Mouse (Mus musculus) urinary bladder, postnatal 25 days (tissue): ENCODE data around the gene Fam217a.
A peak's percentile ranks its signal among the peaks of the same experiment; 100 is the strongest.
"Not testable (repeated sequence)": the region's sequence is repeated elsewhere in the genome, so short reads cannot be mapped to it uniquely, and the experiment has no call there.

Source experiments
- DNase-seq: peaks from one replicate; pipeline ENCODE4 v3.0.0; 2022; ENCODE audit warnings: low spot score

Gene Fam217a

GRCm38 (mm10) chr13:34924210-34924609 is at the start of gene Fam217a, which contains the start of gene 4933417A18Rik:
TSS of gene Fam217a (minus strand) at chr13:34924310.
TSS of gene 4933417A18Rik (plus strand) at chr13:34924409.
- DNase-seq = no peak

- DNase-seq = no peak
Measured at GRCm38 (mm10) chr13:34973770-34974169, 49.7 kb upstream of the Fam217a start.

GRCm38 (mm10) chr13:34973149-34973548 is 49.0 kb upstream of the Fam217a start:
- no peak for DNase-seq

GRCm38 (mm10) chr13:34972456-34972855 is 48.3 kb upstream of the Fam217a start:
- not testable (repeated sequence) for DNase-seq

GRCm38 (mm10) chr13:34965647-34966046 is 41.5 kb upstream of the Fam217a start:
- not testable (repeated sequence) for DNase-seq

GRCm38 (mm10) chr13:34964866-34965265 is 40.8 kb upstream of the Fam217a start:
- no peak for DNase-seq

- no peak for DNase-seq
Measured at GRCm38 (mm10) chr13:34964419-34964818, 40.3 kb upstream of the Fam217a start.

- peak; percentile 15 for DNase-seq
Measured at GRCm38 (mm10) chr13:34963511-34964397, 39.6 kb upstream of the Fam217a start, which contains the start of gene Eci3. TSS of gene Eci3 (minus strand) at chr13:34963810.

- DNase-seq = no peak
Measured at GRCm38 (mm10) chr13:34960996-34961770, 37.1 kb upstream of the Fam217a start.

GRCm38 (mm10) chr13:34958158-34958557 is 34.0 kb upstream of the Fam217a start:
- DNase-seq = not testable (repeated sequence)

GRCm38 (mm10) chr13:34956901-34957300 is 32.8 kb upstream of the Fam217a start:
- DNase-seq = no peak

- not testable (repeated sequence) for DNase-seq
Measured at GRCm38 (mm10) chr13:34951437-34951836, 27.3 kb upstream of the Fam217a start.

- DNase-seq = no peak
Measured at GRCm38 (mm10) chr13:34942370-34942769, 18.3 kb upstream of the Fam217a start.

GRCm38 (mm10) chr13:34934931-34935644 is 11.0 kb upstream of the Fam217a start:
- no peak for DNase-seq

- DNase-seq = no peak
Measured at GRCm38 (mm10) chr13:34916520-34917167, 7.5 kb downstream of the Fam217a start.

- DNase-seq = no peak
Measured at GRCm38 (mm10) chr13:34914614-34915013, 9.5 kb downstream of the Fam217a start.

GRCm38 (mm10) chr13:34892871-34893270 is 31.2 kb downstream of the Fam217a start:
- DNase-seq = no peak

GRCm38 (mm10) chr13:34876481-34876880 is 47.6 kb downstream of the Fam217a start:
- no peak for DNase-seq

GRCm38 (mm10) chr13:34875741-34876445 is 48.2 kb downstream of the Fam217a start:
- peak; percentile 56 for DNase-seq

GRCm38 (mm10) chr13:34875166-34875710 is 48.9 kb downstream of the Fam217a start, which contains the start of gene Prpf4b:
TSS of gene Prpf4b (plus strand) at chr13:34875302.
- peak; percentile 89 for DNase-seq
